Mouse (Mus musculus): ENCODE data around the gene Foxf2.

GRCm38 (mm10) chr13:31620937-31621336 is 4.7 kb upstream of the Foxf2 start:
- TF ChIP-seq POLR2A (IDR thresholded peaks at IDR 0.05; ENCODE audit: borderline replicate concordance, control insufficient read depth, low read depth, low read length) (no peak), CTCF (IDR thresholded peaks at IDR 0.05; ENCODE audit: control insufficient read depth, insufficient read depth, low read length) (no peak)

Measured in bone marrow, adult 2 months (tissue).